Mouse (Mus musculus) hindbrain, embryonic 11.5 days (tissue): ENCODE measurements around the gene Itpr1. TPM values are rescaled to one million over a fixed set of nuclear protein-coding genes. Genes with fewer than 3 reads are reported as not detected.

ENCODE experiments used
- ATAC-seq: fragments of 200-750 bp; cut with Nextera tagmentation; 2 replicates; pipeline ENCODE4 v1.8.0; 2017; ENCODE audit warnings: mild to moderate bottlenecking, moderate TSS enrichment, moderate library complexity; ENCODE audit not compliant: low FRiP score
- DNase-seq: peaks from one replicate; pipeline ENCODE4 v3.0.0-alpha.2; 2015; ENCODE audit warnings: low spot score
- H3K27ac ChIP-seq: fragments of 300-500 bp; sonication (generic); 2 replicates; pipeline ENCODE4 v1.5.1; 2014; ENCODE audit warnings: mild to moderate bottlenecking, low read depth, low read length
- H3K27me3 ChIP-seq: fragments of 300-500 bp; sonication (generic); 2 replicates; pipeline ENCODE4 v1.6.1; 2014; ENCODE audit warnings: mild to moderate bottlenecking, low read length, moderate library complexity, mixed read lengths; ENCODE audit not compliant: control insufficient read depth, insufficient read depth
- H3K36me3 ChIP-seq: fragments of 300-500 bp; sonication (generic); 2 replicates; pipeline ENCODE4 v1.6.1; 2014; ENCODE audit warnings: mild to moderate bottlenecking, low read length, moderate library complexity, mixed read lengths; ENCODE audit not compliant: control insufficient read depth, insufficient read depth
- H3K4me1 ChIP-seq: fragments of 300-500 bp; sonication (generic); replicated peaks from 2 replicates; pipeline ENCODE4 v1.6.1; 2014; ENCODE audit warnings: low read length, mixed read lengths; ENCODE audit not compliant: control insufficient read depth, insufficient read depth
- H3K4me2 ChIP-seq: fragments of 300-500 bp; sonication (generic); replicated peaks from 2 replicates; pipeline ENCODE4 v1.6.1; 2014; ENCODE audit warnings: mild to moderate bottlenecking, low read depth, low read length
- H3K4me3 ChIP-seq: fragments of 300-500 bp; sonication (generic); 2 replicates; pipeline ENCODE4 v1.5.1; 2014; ENCODE audit warnings: low read depth, low read length
- H3K9ac ChIP-seq: fragments of 300-500 bp; sonication (generic); 2 replicates; pipeline ENCODE4 v1.6.1; 2014; ENCODE audit warnings: low read depth, low read length
- H3K9me3 ChIP-seq: fragments of 300-500 bp; sonication (generic); 2 replicates; pipeline ENCODE4 v1.6.1; 2016; ENCODE audit warnings: low read length; ENCODE audit not compliant: control insufficient read depth
- WGBS: fragments of 180-500 bp; shearing (Covaris S2); extraction: QIAGEN DNeasy Blood & Tissue Kit; methylation state at CpG from one replicate; pipeline ENCODE4 v1.1.7; 2014; 5-methylcytosine and 5-hydroxymethylcytosine counted together
- polyA plus RNA-seq: library from polyadenylated mRNA; unstranded; fragments of >200 nt; fragmentation: Nextera tagmentation; extraction: Ambion mirVana; gene quantifications from 2 replicates; pipeline ENCODE4 v1.2.1, GENCODE M21; 2014

The Itpr1 gene
- polyA plus RNA-seq, 1 experiment from 2014 or later = 9.6 TPM

- no peak within 1 kb of the TSS for H3K27ac ChIP-seq
- WGBS = 5% methylated on average over 48 of the region's 49 CpGs
Observed at GRCm38 (mm10) chr6:108184847-108185684, 27.8 kb upstream of the Itpr1 start, which contains the start of gene Sumf1. Gene Sumf1, minus strand, starts transcription at chr6:108185582.

DNA sequence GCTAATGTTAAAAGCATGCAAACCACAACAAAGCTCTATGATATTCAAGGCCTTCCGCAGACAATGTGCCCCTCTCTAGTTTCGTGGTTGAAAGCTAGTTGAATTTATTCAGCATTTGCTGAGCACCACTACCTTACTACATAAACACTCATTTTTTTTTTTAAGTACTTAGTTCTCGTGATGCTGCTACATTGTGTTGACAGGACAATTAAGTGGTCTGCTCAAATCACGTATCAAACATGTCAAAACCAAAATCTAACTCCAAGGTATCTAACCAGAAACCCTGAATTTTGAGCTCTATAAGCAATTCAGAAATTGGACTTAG lies 27.2 kb upstream of the Itpr1 start:
- Histone ChIP-seq H3K36me3 (no peaks in the 10 kb centered on the region), H3K4me2 (peak overlapping the region; percentile 80), H3K27me3 (no peaks in the 10 kb centered on the region), H3K9me3 (no peaks in the 10 kb centered on the region), H3K4me3 (peak overlapping the region; percentile 92), H3K9ac (peak overlapping the region; percentile 78; the same call in 1 of the 2 replicates), H3K4me1 (peaks cover 3% of the 10 kb centered on the region; the same call in 1 of the 2 replicates), H3K27ac (no peak overlapping the region)
- DNase-seq (no peak), ATAC-seq (no peak; the same call in 1 of the 2 replicates)
- 19% methylated on average over 4 of the region's 4 CpGs for WGBS

More at GRCm38 (mm10) chr6:108184847-108185684, 27.8 kb upstream of the Itpr1 start, which contains the start of gene Sumf1:
- Histone ChIP-seq H3K4me3 (peak within 1 kb of the TSS; percentile 92), H3K36me3 (no peaks in the 10 kb centered on the region), H3K4me2 (peak within 1 kb of the TSS; percentile 80), H3K9ac (peak within 1 kb of the TSS; percentile 78), H3K9me3 (no peaks in the 10 kb centered on the region), H3K4me1 (peaks cover 3% of the 10 kb centered on the region; the same call in 1 of the 2 replicates), H3K27me3 (no peaks in the 10 kb centered on the region)
- DNase-seq = peak; percentile 92
- ATAC-seq = peak; percentile 93

DNA sequence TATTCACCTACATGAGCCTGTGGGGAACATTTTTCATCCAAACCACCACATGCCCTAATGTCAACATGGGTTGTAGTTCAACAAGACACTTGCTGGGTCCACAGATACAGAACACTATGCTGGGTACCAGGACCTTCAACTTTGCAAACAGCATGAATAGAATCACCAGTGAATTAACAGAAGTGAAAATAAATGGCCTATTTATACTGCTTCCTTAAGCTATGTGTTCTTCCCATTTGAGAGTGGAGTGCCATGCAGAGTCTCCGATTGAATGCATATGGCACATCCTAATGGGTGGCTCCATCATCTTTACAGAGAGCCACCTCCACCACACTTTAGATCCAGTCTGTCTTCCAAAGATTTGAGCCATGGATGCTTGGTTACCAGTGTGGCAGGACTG lies 22.2 kb upstream of the Itpr1 start:
- Histone ChIP-seq H3K4me2 (no peak overlapping the region), H3K9ac (no peak overlapping the region), H3K27ac (no peak overlapping the region), H3K36me3 (no peaks in the 10 kb centered on the region), H3K4me1 (no peaks in the 10 kb centered on the region), H3K27me3 (no peaks in the 10 kb centered on the region), H3K4me3 (no peak overlapping the region), H3K9me3 (no peaks in the 10 kb centered on the region)
- 86% methylated on average over 1 of the region's 1 CpGs for WGBS
- DNase-seq (no peak), ATAC-seq (no peak)

DNA sequence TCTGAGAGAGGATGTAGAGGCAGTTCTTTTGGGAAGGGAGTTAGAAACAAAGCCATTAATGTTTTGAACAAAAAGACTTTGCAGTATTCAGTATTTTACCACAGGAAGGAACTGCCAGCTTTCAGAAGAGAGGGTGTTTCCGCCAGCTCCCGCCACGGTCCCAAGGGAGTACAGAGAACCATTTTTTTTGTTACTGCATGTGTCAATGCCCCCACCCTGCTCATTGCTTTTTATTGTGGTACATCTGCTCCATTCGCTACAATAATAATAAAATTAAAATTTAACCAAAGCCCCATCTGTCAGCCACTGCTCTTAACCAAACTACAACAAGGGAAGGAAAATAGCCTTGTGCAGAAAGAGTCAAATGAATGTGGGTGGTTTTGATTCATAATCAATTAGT lies 20.3 kb upstream of the Itpr1 start:
- no peak overlapping the region for H3K27ac ChIP-seq
- no peak overlapping the region for H3K4me2 ChIP-seq
- H3K27me3 ChIP-seq = no peaks in the 10 kb centered on the region
- no peaks in the 10 kb centered on the region for H3K4me1 ChIP-seq
- H3K9me3 ChIP-seq = no peaks in the 10 kb centered on the region
- 54% methylated on average over 4 of the region's 4 CpGs for WGBS
- H3K4me3 ChIP-seq = no peak overlapping the region
- H3K36me3 ChIP-seq = no peaks in the 10 kb centered on the region
- peak; percentile 25; the same call in 1 of the 2 replicates for ATAC-seq
- DNase-seq = no peak
- no peak overlapping the region for H3K9ac ChIP-seq

DNA sequence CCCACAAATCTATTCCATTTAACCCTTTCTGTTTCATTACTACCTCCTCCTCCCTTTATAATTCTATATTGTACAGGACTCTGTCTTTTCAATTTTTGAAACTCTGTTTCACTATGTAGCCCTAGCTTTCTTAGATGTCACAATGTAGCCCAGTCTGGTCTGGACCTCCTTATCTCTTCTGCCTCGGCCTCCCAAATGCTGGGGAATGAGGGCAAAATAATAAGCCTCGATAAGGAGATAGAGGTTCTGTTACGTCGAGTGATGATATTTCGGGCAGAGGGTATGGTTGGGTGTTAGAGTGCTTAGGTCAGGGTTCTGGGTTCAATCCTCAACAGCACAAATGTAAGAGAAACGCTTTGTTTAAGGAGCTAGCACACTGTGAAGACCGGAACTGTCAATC lies 16.2 kb upstream of the Itpr1 start:
- H3K4me3 ChIP-seq = no peak overlapping the region
- no peaks in the 10 kb centered on the region for H3K36me3 ChIP-seq
- H3K9me3 ChIP-seq = no peaks in the 10 kb centered on the region
- ATAC-seq (no peak), DNase-seq (no peak)
- WGBS = 78% methylated on average over 7 of the region's 7 CpGs
- no peak overlapping the region for H3K9ac ChIP-seq
- H3K4me2 ChIP-seq = no peak overlapping the region
- H3K4me1 ChIP-seq = no peaks in the 10 kb centered on the region
- no peak overlapping the region for H3K27ac ChIP-seq
- H3K27me3 ChIP-seq = no peaks in the 10 kb centered on the region

DNA sequence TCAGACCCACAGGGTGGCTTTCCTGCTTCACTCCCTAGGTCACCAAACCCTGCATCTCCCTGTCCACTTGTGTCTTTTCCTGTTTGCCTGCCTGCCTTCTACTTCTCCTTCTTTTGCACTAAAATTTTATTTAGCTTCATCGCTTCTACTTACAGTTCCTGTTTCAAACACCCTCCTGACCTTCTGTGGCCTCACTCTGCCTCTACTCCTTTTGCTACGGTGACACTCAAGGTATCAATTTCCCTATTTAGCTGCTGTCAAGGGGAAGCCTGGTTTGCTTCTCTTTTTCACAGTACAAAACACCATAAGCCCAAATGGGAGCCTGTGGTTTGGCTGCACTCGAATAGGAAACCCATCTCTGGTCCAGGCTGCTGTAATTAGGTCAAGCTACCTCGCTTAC lies 15.8 kb upstream of the Itpr1 start:
- no peak overlapping the region for H3K4me3 ChIP-seq
- no peaks in the 10 kb centered on the region for H3K9me3 ChIP-seq
- H3K9ac ChIP-seq = no peak overlapping the region
- no peak overlapping the region for H3K4me2 ChIP-seq
- no peak for DNase-seq
- H3K27me3 ChIP-seq = no peaks in the 10 kb centered on the region
- no peak for ATAC-seq
- WGBS = 73% methylated on average over 4 of the region's 4 CpGs
- H3K4me1 ChIP-seq = no peaks in the 10 kb centered on the region
- H3K36me3 ChIP-seq = no peaks in the 10 kb centered on the region
- H3K27ac ChIP-seq = no peak overlapping the region

DNA sequence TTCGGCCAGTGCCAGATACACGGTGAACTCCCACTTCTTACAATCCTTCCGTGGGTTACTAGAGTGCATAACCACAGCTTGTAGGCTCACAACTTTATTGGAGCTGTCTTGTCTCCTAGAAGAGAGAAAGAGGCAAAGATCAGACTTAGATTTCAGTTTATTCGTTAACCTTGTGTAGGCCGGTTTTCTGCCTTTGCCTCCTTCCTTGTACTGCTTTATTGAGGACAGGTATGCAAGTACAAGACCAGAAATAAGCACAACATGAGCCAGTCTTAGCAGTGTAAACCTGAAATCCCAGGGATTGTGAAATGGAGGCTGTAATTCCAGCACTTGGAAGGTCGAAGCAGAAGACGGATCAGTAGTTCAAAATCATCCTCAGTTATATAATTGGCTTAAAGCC lies 14.6 kb upstream of the Itpr1 start:
- Histone ChIP-seq H3K4me3 (no peak overlapping the region), H3K9me3 (no peaks in the 10 kb centered on the region), H3K4me1 (no peaks in the 10 kb centered on the region), H3K27me3 (no peaks in the 10 kb centered on the region), H3K9ac (no peak overlapping the region), H3K27ac (no peak overlapping the region), H3K4me2 (no peak overlapping the region), H3K36me3 (no peaks in the 10 kb centered on the region)
- no peak for ATAC-seq
- DNase-seq = no peak
- WGBS = 93% methylated on average over 7 of the region's 7 CpGs

GRCm38 (mm10) chr6:108204322-108204721 lies 8.6 kb upstream of the Itpr1 start:
- ATAC-seq (no peak), DNase-seq (no peak)
- Histone ChIP-seq H3K36me3 (no peaks in the 10 kb centered on the region), H3K9ac (no peak overlapping the region), H3K9me3 (no peaks in the 10 kb centered on the region), H3K4me3 (no peak overlapping the region), H3K27me3 (no peaks in the 10 kb centered on the region), H3K4me2 (no peak overlapping the region), H3K4me1 (no peaks in the 10 kb centered on the region), H3K27ac (no peak overlapping the region)
- WGBS = 90% methylated on average over 2 of the region's 2 CpGs

DNA sequence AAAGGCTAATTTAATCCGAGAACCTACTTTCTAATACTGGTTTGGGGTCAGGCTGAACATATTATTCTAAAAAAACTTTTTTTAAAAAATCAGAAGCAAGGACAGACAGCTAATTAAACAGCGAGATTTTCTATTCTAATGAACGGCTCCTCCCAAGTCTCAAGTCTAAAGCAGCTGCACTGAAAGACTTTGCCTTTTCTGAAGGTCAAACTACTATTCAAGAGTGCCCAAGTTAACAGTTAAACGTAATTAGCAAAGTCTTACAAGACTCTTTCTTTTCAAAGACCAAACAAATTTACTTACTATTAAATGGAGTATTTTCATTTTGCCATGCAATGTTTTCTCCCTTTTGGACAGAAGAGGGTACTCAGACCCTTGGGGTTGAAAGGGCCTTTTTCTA lies 6.8 kb upstream of the Itpr1 start:
- Histone ChIP-seq H3K9ac (no peak overlapping the region), H3K4me2 (no peak overlapping the region), H3K9me3 (no peaks in the 10 kb centered on the region), H3K4me1 (no peaks in the 10 kb centered on the region), H3K4me3 (no peak overlapping the region), H3K27ac (no peak overlapping the region), H3K27me3 (no peaks in the 10 kb centered on the region), H3K36me3 (no peaks in the 10 kb centered on the region)
- ATAC-seq (no peak), DNase-seq (no peak)
- WGBS = 84% methylated on average over 4 of the region's 4 CpGs
